Mouse (Mus musculus): ENCODE measurements at regions not wholly inside any gene's neighbourhood (a gene's known extent, or its start where the extent isn't known, plus 50 kb on each side); places are given as distances from the start of the nearest gene placed in this dataset.
A peak's percentile ranks its signal among the peaks of the same experiment; 100 is the strongest.

DNA sequence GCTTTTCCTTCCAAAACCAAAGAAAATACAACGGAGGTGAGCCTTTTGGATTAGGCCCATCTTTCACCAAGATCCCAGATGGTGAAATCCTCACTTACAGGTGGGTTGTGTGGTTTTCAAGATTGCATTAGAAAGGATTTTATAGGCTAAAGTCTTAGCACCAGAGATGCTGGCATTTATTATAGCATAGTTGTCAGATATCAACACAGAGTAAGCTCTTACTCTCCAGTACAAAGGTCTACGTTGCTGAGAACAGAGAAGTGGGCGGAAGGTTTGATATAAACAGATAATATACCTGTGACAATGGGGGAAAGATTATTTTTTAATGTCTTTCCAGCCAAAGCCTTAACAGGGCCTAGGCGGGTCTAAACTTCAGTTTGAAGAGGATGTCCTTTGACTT is 57.4 kb upstream of the Cyp1b1 start:
- H3K9ac ChIP-seq = no peak overlapping the region
- H3K4me1 ChIP-seq = peaks cover 5% of the 10 kb centered on the region; the same call in 1 of the 2 replicates
- H3K36me3 ChIP-seq = no peaks in the 10 kb centered on the region
- H3K27me3 ChIP-seq (replicated peaks) = no peaks in the 10 kb centered on the region
- no peak overlapping the region for H3K4me3 ChIP-seq
- H3K27ac ChIP-seq = no peak overlapping the region
- no peaks in the 10 kb centered on the region for H3K9me3 ChIP-seq
- no peak for ATAC-seq (ENCODE audit: low FRiP score, low read depth)
- no peak overlapping the region for H3K4me2 ChIP-seq (replicated peaks)
- WGBS = 73% methylated on average over 4 of the region's 4 CpGs

DNA sequence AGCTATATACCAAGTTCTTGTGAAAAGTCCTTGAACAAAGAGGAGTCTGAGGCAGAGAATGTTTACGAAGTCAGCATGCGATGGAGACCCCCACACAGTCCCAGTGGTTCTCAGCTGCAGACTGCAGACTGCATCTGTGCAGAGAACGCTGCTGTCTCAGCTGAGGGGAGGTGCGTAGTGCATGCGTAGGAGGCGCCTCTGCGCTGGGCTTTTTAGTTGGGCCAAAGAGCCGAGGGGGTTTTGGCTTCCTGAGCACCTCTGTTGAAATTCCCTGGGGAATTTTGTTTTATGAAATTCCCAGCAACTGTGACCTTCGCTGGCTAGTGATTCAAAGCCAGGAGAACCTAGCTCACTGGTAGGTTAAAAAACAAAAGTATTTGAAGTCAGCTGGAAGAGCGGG is 56.9 kb upstream of the Cyp1b1 start:
- Histone ChIP-seq H3K36me3 (no peaks in the 10 kb centered on the region), H3K4me2 (replicated peaks) (peak overlapping the region; percentile 31; the same call in 1 of the 2 replicates), H3K9ac (no peak overlapping the region), H3K27me3 (replicated peaks) (no peaks in the 10 kb centered on the region), H3K27ac (no peak overlapping the region), H3K4me1 (peaks cover 5% of the 10 kb centered on the region; the same call in 1 of the 2 replicates), H3K9me3 (no peaks in the 10 kb centered on the region), H3K4me3 (no peak overlapping the region)
- 18% methylated on average over 10 of the region's 10 CpGs for WGBS
- no peak for ATAC-seq (ENCODE audit: low FRiP score, low read depth)

DNA sequence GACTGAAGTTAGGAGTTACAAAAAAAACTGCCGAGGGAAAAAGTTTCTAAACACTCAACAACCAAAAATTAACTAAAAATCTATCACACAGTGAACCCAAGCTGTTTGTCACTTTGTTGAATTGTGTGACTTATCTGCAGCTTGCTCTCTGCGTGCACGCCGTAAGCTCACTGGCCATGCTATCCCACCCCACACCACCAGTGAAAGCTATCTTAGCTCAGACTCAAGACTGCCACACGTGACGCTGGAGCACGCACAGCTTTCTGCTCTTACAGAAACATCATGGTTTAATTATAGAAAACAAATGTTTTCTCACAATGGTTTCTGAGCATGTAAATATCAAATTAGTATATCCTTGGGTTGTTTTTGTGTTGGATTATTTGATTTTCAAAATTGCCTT is 56.0 kb upstream of the Cyp1b1 start:
- Histone ChIP-seq H3K27me3 (replicated peaks) (no peaks in the 10 kb centered on the region), H3K4me3 (no peak overlapping the region), H3K27ac (no peak overlapping the region), H3K9me3 (no peaks in the 10 kb centered on the region), H3K4me2 (replicated peaks) (no peak overlapping the region), H3K4me1 (peaks cover 5% of the 10 kb centered on the region; the same call in 1 of the 2 replicates), H3K9ac (no peak overlapping the region), H3K36me3 (no peaks in the 10 kb centered on the region)
- ATAC-seq (ENCODE audit: low FRiP score, low read depth) = no peak
- WGBS = 83% methylated on average over 7 of the region's 7 CpGs

DNA sequence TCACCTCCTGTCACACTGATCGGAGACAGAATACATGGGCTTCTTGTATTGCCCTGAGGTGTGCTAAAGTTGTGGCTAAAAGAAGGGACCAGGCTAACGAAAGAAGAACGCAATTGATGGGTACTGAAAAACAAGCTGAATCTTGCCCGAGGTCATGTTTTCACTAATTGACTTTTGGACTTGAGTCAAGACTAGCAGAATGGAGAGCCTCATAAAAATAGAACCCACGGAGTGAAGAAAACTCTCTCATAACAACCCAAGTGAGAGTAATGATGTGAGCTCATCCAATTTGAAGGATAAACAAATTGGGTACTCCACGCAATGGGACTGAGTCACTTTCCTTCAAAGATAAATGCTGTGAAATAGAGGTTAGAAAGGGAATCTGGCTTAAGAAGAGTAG is 55.0 kb upstream of the Cyp1b1 start:
- no peaks in the 10 kb centered on the region for H3K27me3 ChIP-seq (replicated peaks)
- H3K36me3 ChIP-seq = no peaks in the 10 kb centered on the region
- no peak overlapping the region for H3K9ac ChIP-seq
- WGBS = 84% methylated on average over 6 of the region's 6 CpGs
- no peak overlapping the region for H3K4me2 ChIP-seq (replicated peaks)
- H3K9me3 ChIP-seq = no peaks in the 10 kb centered on the region
- ATAC-seq (ENCODE audit: low FRiP score, low read depth) = no peak
- H3K4me3 ChIP-seq = no peak overlapping the region
- H3K4me1 ChIP-seq = peaks cover 5% of the 10 kb centered on the region; the same call in 1 of the 2 replicates
- no peak overlapping the region for H3K27ac ChIP-seq

DNA sequence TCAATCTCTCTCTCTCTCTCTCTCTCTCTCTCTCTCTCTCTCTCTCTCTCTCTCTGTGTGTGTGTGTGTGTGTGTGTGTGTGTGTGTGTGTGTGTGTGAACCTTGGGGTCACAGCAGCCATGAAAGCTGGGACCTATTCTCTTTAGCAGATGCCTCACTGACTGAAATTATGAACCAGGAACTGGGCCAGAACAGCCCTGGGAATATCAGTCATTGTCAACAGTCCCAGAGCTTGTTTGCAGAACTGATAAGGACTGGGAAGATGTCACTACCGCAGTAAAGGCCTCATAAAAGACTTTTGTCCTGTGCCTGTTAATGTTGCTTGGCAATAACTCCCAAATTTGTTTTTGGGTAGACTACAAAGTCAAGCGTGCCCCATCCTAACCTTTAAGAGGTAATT is 53.2 kb upstream of the Cyp1b1 start:
- peaks cover 5% of the 10 kb centered on the region; the same call in 1 of the 2 replicates for H3K4me1 ChIP-seq
- ATAC-seq (ENCODE audit: low FRiP score, low read depth) = no peak
- no peak overlapping the region for H3K4me2 ChIP-seq (replicated peaks)
- H3K4me3 ChIP-seq = no peak overlapping the region
- no peaks in the 10 kb centered on the region for H3K36me3 ChIP-seq
- no peak overlapping the region for H3K27ac ChIP-seq
- H3K9me3 ChIP-seq = no peaks in the 10 kb centered on the region
- H3K9ac ChIP-seq = no peak overlapping the region
- 81% methylated on average over 2 of the region's 2 CpGs for WGBS
- no peaks in the 10 kb centered on the region for H3K27me3 ChIP-seq (replicated peaks)

DNA sequence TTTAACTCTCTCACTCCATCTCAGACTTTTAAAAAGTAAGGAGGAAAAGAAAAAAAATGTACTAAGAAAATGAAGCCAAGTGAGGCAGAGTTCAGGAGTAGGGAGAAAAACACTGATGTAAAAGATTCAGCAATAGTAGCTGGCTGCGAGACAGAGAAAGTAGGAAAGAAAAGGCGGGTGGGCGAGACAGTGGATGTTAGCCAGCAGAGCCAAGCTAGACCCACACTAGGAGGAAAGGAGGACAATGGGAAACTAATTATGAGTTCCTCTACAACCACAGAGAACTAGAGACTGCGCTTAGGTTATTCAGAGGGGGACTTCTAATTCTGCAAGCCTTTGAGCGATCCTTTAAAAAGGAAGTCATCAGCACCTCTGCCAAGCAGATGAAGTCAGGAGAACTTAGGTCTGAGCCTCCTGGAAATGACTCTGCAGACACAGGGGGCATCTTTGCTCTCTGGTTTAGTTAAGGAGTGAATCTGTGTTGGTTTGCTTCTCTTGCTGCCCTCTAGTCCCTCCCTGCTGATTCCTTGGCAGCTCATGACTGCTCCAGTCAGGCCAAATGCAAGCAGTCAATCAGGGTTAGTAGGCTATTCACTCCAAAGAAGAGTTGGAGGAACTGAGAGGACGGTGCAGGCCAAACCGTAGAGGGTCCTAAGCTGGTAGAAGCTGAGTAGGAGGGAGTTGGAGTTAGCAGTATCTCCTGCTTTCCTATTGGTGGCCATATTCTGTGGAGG is 50.4 kb upstream of the Cyp1b1 start:
- Histone ChIP-seq H3K27ac (no peak overlapping the region), H3K36me3 (no peaks in the 10 kb centered on the region), H3K9me3 (no peaks in the 10 kb centered on the region), H3K4me2 (replicated peaks) (no peak overlapping the region), H3K4me1 (no peaks in the 10 kb centered on the region), H3K9ac (no peak overlapping the region), H3K4me3 (no peak overlapping the region), H3K27me3 (replicated peaks) (no peaks in the 10 kb centered on the region)
- ATAC-seq (ENCODE audit: low FRiP score, low read depth) = no peak
- 87% methylated on average over 7 of the region's 7 CpGs for WGBS
